Mouse (Mus musculus) hindbrain, embryonic 10.5 days (tissue): ENCODE data around the gene Mxra8. TPM values are rescaled to one million over a fixed set of nuclear protein-coding genes. Genes with fewer than 3 reads are reported as not detected.

Experiments used
- DNase-seq: peaks from one replicate; pipeline ENCODE4 v3.0.0-alpha.2; 2017; ENCODE audit warnings: low spot score
- H3K27ac ChIP-seq: fragments of 300-500 bp; sonication (generic); 2 replicates; pipeline ENCODE4 v1.5.1; 2016; ENCODE audit warnings: mild to moderate bottlenecking, moderate library complexity
- H3K27me3 ChIP-seq: fragments of 300-500 bp; sonication (generic); 2 replicates; pipeline ENCODE4 v1.6.1; 2016; ENCODE audit warnings: mild to moderate bottlenecking; ENCODE audit not compliant: poor library complexity, insufficient read depth, severe bottlenecking
- H3K36me3 ChIP-seq: fragments of 300-500 bp; sonication (generic); 2 replicates; pipeline ENCODE4 v1.6.1; 2016; ENCODE audit warnings: mild to moderate bottlenecking, moderate library complexity
- H3K4me1 ChIP-seq: fragments of 300-500 bp; sonication (generic); replicated peaks from 2 replicates; pipeline ENCODE4 v1.6.1; 2016; ENCODE audit warnings: mild to moderate bottlenecking
- H3K4me3 ChIP-seq: fragments of 300-500 bp; sonication (generic); 2 replicates; pipeline ENCODE4 v1.5.1; 2016; ENCODE audit warnings: mild to moderate bottlenecking, moderate library complexity
- H3K9me3 ChIP-seq: fragments of 300-500 bp; sonication (generic); 2 replicates; pipeline ENCODE4 v1.6.1; 2016; ENCODE audit warnings: mild to moderate bottlenecking, moderate library complexity
- WGBS: fragments of 180-500 bp; shearing (Covaris S2); methylation state at CpG from one replicate; pipeline ENCODE4 v1.1.7; 2016; 5-methylcytosine and 5-hydroxymethylcytosine counted together
- polyA plus RNA-seq: library from polyadenylated mRNA; unstranded; fragments of >200 nt; fragmentation: Nextera tagmentation; extraction: Ambion mirVana; gene quantifications from 2 replicates; pipeline ENCODE4 v1.2.1, GENCODE M21; 2016

Gene Mxra8
- polyA plus RNA-seq, 1 experiment from 2014 or later: 56.1 TPM

DNA sequence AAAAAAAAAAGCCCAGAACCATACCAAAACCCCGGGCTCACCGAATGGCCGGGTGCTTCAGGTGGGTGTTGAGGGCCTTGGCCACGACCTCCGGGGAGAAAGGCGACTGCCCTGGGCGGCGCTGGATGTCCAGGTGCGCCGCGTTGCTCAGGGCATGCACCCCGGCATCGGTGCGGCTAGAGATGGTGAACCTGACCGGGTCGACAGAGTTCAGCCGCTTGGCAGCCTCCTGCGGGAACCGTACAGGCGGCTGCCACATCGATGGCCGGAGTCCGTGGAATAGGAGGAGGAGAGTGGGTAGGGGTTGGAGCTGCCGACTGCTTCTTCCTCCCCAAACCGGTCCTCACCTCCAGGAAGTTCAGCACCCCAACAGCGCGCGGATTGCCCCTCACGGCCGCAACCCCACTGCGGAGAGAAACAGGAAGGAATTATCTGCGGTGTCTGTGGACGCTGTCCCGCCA, 51.6 kb downstream of the Mxra8 start:
- H3K9me3 ChIP-seq: no peaks in the 10 kb centered on the region
- H3K27me3 ChIP-seq: no peaks in the 10 kb centered on the region
- peaks cover 48% of the 10 kb centered on the region for H3K36me3 ChIP-seq
- peaks cover 51% of the 10 kb centered on the region for H3K4me1 ChIP-seq
- under 1% methylated on average over 34 of the region's 34 CpGs for WGBS
- H3K27ac ChIP-seq: peak overlapping the region; percentile 96
- peak overlapping the region; percentile 69 for H3K4me3 ChIP-seq
- no peak for DNase-seq

- Histone ChIP-seq H3K9me3 (no peaks in the 10 kb centered on the region), H3K4me3 (peak within 1 kb of the TSS; percentile 69), H3K36me3 (peaks cover 48% of the 10 kb centered on the region), H3K4me1 (peaks cover 51% of the 10 kb centered on the region), H3K27me3 (no peaks in the 10 kb centered on the region), H3K27ac (peak within 1 kb of the TSS; percentile 96)
- DNase-seq: peak; percentile 96
- under 1% methylated on average over 52 of the region's 52 CpGs for WGBS
Measured at GRCm38 (mm10) chr4:155891551-155892001, 52.1 kb downstream of the Mxra8 start, which contains the start of the genes Pusl1 and Acap3. Pusl1 (minus strand) TSS chr4:155891781. Acap3 (plus strand) TSS chr4:155891822.

DNA sequence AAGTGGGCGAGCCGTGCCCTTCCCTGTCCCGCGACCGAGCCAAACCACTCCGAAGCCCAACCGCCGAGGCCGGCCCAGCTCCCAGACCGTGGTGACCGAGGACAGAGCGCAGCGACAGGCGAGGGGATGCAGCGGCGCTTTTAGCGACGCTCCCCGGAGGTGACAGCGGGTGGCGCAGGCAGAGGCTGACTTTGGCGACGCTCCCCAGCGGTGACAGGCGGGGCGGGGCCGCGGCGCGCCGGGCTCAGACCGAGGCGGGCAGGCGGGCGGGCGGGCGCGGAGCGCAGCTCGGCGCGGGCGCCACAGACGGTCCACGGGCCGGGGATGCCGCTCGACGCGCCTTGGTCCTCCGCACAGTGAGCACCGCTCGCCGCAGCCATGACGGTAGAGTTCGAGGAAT, 52.5 kb downstream of the Mxra8 start:
- WGBS: under 1% methylated on average over 55 of the region's 56 CpGs
- peaks cover 48% of the 10 kb centered on the region for H3K36me3 ChIP-seq
- H3K9me3 ChIP-seq: no peaks in the 10 kb centered on the region
- H3K4me3 ChIP-seq: peak overlapping the region; percentile 69
- peak overlapping the region; percentile 96 for H3K27ac ChIP-seq
- peak; percentile 88 for DNase-seq
- H3K27me3 ChIP-seq: no peaks in the 10 kb centered on the region
- H3K4me1 ChIP-seq: peaks cover 51% of the 10 kb centered on the region

DNA sequence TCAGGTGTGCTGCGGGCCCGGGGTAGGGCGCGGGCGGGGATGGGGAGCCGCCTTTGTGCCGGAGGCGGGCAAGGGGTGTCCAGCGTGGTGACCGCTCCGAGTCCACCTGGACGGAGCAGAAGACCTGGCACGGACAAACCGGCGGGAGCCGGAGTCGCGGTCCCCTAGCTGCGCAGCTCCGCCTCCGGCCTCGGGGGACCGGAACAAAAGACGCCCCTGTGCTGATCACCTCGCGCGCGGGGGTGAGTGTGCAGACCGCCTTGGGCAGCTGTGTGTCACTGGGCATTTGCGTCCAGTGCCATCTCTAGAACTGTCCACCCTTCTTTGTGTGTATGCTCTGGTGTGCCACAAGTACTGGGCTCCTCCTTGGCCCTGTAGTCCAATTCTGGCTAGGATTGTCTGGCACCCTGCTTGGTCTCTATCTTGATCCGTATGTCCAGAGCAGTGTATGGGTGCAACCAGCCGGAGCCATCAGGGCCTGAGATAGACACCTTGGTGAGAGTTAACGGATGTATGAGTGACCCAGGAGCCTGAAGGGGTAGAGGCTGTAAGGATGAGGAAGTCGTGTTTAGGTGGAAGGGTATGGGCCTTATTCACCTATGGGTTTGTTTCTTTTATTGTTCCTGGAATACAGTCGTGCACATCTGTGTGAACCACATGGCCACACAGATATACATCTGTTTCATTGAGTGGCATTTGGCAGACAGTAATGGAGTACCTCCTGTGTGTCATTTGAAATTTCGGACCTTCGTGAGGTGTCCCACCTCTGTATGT, 53.1 kb downstream of the Mxra8 start:
- peaks cover 51% of the 10 kb centered on the region for H3K4me1 ChIP-seq
- H3K4me3 ChIP-seq: peak overlapping the region; percentile 69
- WGBS: 6% methylated on average over 37 of the region's 37 CpGs
- no peak for DNase-seq
- peak overlapping the region; percentile 96 for H3K27ac ChIP-seq
- H3K27me3 ChIP-seq: no peaks in the 10 kb centered on the region
- peaks cover 45% of the 10 kb centered on the region for H3K36me3 ChIP-seq
- H3K9me3 ChIP-seq: no peaks in the 10 kb centered on the region

DNA sequence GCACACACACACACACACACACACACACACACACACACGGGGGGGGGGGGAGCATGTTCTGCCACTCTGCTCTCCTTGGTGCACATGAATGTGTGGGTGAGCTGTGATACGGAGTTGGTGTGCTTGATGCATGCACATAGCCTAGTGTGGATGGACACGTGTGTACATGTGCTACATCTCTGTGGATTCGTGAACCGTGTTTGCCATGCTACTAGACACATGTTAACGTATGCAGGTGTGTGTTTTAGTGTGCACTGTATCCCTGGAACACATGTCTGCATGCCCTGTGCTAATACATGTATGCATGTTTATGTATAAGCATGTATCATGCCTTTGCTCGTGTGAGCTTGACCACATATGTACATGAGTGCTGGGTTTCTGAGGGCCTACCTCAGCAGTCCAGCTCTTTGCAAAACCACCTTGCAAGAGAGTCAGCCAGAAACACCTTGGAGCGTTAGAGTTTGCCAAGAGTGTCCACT, 53.8 kb downstream of the Mxra8 start:
- WGBS: 74% methylated on average over 8 of the region's 8 CpGs
- Histone ChIP-seq H3K36me3 (peaks cover 44% of the 10 kb centered on the region), H3K27ac (no peak overlapping the region; the same call in 1 of the 2 replicates), H3K27me3 (no peaks in the 10 kb centered on the region), H3K4me3 (peak overlapping the region; percentile 69), H3K9me3 (no peaks in the 10 kb centered on the region), H3K4me1 (peaks cover 51% of the 10 kb centered on the region)
- no peak for DNase-seq

Other genes with a start within 250 kb of the Mxra8 start
- gene Slc35e2, start 238.3 kb upstream of the Mxra8 start, polyA plus RNA-seq: 12.0 and 13.4 TPM in 2 replicates
- gene Cdk11b, start 214.8 kb upstream of the Mxra8 start, polyA plus RNA-seq: 61.2 and 76.9 TPM in 2 replicates
- not detected in 2 replicates for gene Gm10563, start 194.3 kb upstream of the Mxra8 start, polyA plus RNA-seq
- 4.2 and 4.4 TPM in 2 replicates for gene Mmp23, start 186.3 kb upstream of the Mxra8 start, polyA plus RNA-seq
- 19.5 and 21.8 TPM in 2 replicates for gene Mib2, start 170.5 kb upstream of the Mxra8 start, polyA plus RNA-seq
- gene Fndc10, start 145.3 kb upstream of the Mxra8 start, polyA plus RNA-seq: 0.72 and 1.8 TPM in 2 replicates
- gene Ssu72, start 134.9 kb upstream of the Mxra8 start, polyA plus RNA-seq: 162 and 175 TPM in 2 replicates
- gene Tmem240, start 104.9 kb upstream of the Mxra8 start, polyA plus RNA-seq: 0.85 and 1.6 TPM in 2 replicates
- 110 and 124 TPM in 2 replicates for gene Atad3a, start 78.6 kb upstream of the Mxra8 start, polyA plus RNA-seq
- 13.4 and 14.0 TPM in 2 replicates for gene Vwa1, start 65.0 kb upstream of the Mxra8 start, polyA plus RNA-seq
- 0.31 and 0.67 TPM in 2 replicates for gene Tmem88b, start 53.8 kb upstream of the Mxra8 start, polyA plus RNA-seq
- gene Ankrd65, start 49.2 kb upstream of the Mxra8 start, polyA plus RNA-seq: 0.18 TPM in 1 of 2 replicates, not detected in the other
- 252 and 253 TPM in 2 replicates for gene Mrpl20, start 36.8 kb upstream of the Mxra8 start, polyA plus RNA-seq
- gene Ccnl2, start 27.2 kb upstream of the Mxra8 start, polyA plus RNA-seq: 167 and 178 TPM in 2 replicates
- gene Aurkaip1, start 8.4 kb upstream of the Mxra8 start, polyA plus RNA-seq: 171 and 186 TPM in 2 replicates
- gene Dvl1, start 7.7 kb downstream of the Mxra8 start, polyA plus RNA-seq: 4.3 and 5.1 TPM in 2 replicates
- gene Tas1r3, start 23.7 kb downstream of the Mxra8 start, polyA plus RNA-seq: 0.37 and 0.41 TPM in 2 replicates
- gene Cptp, start 29.8 kb downstream of the Mxra8 start, polyA plus RNA-seq: 22.0 and 24.8 TPM in 2 replicates
- 103 and 104 TPM in 2 replicates for gene Ints11, start 29.9 kb downstream of the Mxra8 start, polyA plus RNA-seq
- 49.4 and 52.8 TPM in 2 replicates for gene Pusl1, start 52.1 kb downstream of the Mxra8 start, polyA plus RNA-seq
- gene Acap3, start 52.1 kb downstream of the Mxra8 start, polyA plus RNA-seq: 32.2 and 41.4 TPM in 2 replicates
- gene Ube2j2, start 104.2 kb downstream of the Mxra8 start, polyA plus RNA-seq: 146 and 157 TPM in 2 replicates
- 24.4 and 25.2 TPM in 2 replicates for gene C1qtnf12, start 122.6 kb downstream of the Mxra8 start, polyA plus RNA-seq
- gene B3galt6, start 153.0 kb downstream of the Mxra8 start, polyA plus RNA-seq: 13.8 and 17.2 TPM in 2 replicates
- gene Sdf4, start 153.2 kb downstream of the Mxra8 start, polyA plus RNA-seq: 131 and 135 TPM in 2 replicates
- 0.30 and 1.3 TPM in 2 replicates for gene Tnfrsf4, start 174.2 kb downstream of the Mxra8 start, polyA plus RNA-seq
- 1.3 and 1.4 TPM in 2 replicates for gene Tnfrsf18, start 186.5 kb downstream of the Mxra8 start, polyA plus RNA-seq
- 0.27 and 0.30 TPM in 2 replicates for gene Ttll10, start 219.7 kb downstream of the Mxra8 start, polyA plus RNA-seq